Mouse (Mus musculus): ENCODE measurements at regions not wholly inside any gene's neighbourhood (a gene's known extent, or its start where the extent isn't known, plus 50 kb on each side); places are given as distances from the start of the nearest gene placed in this dataset.

GRCm38 (mm10) chr9:47387716-47388300 lies 142.2 kb upstream of the Cadm1 start:
- no peak for DNase-seq (ENCODE audit: low spot score in 2 of 2)

- no peak for DNase-seq (ENCODE audit: low spot score in 2 of 2)
Observed at GRCm38 (mm10) chr9:47389901-47390300, 140.1 kb upstream of the Cadm1 start.

- DNase-seq (ENCODE audit: low spot score in 2 of 2): no peak
Observed at GRCm38 (mm10) chr9:47391669-47392068, 138.3 kb upstream of the Cadm1 start.

DNA sequence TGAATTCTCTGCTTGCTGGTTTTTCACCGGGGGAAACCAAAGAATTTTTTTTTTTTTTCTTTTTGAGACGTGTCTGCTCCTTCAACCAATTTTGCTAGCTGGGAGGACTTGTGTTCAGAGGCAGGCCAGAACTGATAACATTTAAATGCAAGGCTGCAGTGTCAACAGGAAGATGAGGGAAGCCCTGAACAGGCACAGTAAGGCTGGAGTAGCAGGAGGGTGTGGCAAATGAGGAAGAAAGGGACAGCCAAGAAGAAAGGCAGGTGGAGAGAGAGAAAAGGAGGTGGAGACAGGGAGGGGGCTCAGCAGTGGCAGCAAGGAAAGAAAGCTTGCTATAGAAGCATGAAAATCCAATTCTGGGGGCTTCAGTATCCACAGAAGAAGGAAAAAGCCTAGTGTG lies 130.4 kb upstream of the Cadm1 start:
- DNase-seq (ENCODE audit: low spot score in 2 of 2): no peak

GRCm38 (mm10) chr9:47400117-47400823 lies 129.7 kb upstream of the Cadm1 start:
- DNase-seq (ENCODE audit: low spot score in 2 of 2): no peak

DNA sequence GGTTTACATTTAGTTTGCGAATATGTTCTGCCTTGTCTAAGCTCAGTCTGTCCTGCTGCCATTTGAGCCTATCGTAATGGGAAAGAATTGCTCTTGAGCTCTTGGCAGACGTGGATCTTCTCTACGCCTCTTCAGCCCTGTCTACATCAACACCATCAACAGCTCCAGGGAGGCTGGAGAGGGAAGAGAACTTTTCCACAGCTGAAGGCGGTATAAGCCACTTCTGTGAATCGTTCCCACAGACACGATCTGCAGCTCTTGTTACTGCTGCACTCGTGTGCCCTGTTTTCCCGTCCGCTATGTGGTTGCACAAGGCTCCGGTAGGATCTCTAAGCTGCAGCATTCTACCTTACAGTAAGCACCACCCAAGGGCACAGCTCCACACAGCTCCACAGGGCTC lies 128.5 kb upstream of the Cadm1 start:
- no peak for DNase-seq (ENCODE audit: low spot score in 2 of 2)

DNA sequence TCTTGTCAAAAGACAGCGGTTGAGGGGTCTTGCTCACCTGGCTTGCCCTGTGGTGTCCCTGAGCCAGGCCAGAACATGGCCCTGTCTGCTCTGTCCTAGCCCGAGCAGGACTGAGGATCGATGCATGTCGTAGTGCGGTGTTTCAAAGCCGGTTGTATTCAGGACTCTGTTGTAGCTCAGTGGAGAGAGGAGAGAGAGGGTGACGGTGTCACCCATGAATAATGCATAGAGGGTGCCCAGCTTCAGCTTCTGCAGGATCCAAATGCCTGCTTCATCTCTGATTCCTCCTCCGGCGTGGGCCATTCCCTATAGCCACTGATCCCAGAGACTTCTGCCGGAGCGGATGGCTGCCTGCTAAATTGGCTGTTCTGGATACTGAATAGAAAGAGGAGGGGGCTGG lies 126.7 kb upstream of the Cadm1 start:
- DNase-seq (ENCODE audit: low spot score in 2 of 2): no peak

GRCm38 (mm10) chr9:47404821-47405220 lies 125.2 kb upstream of the Cadm1 start:
- DNase-seq (ENCODE audit: low spot score in 2 of 2): no peak

GRCm38 (mm10) chr9:47405547-47405946 lies 124.4 kb upstream of the Cadm1 start:
- DNase-seq (ENCODE audit: low spot score in 2 of 2): no peak

DNA sequence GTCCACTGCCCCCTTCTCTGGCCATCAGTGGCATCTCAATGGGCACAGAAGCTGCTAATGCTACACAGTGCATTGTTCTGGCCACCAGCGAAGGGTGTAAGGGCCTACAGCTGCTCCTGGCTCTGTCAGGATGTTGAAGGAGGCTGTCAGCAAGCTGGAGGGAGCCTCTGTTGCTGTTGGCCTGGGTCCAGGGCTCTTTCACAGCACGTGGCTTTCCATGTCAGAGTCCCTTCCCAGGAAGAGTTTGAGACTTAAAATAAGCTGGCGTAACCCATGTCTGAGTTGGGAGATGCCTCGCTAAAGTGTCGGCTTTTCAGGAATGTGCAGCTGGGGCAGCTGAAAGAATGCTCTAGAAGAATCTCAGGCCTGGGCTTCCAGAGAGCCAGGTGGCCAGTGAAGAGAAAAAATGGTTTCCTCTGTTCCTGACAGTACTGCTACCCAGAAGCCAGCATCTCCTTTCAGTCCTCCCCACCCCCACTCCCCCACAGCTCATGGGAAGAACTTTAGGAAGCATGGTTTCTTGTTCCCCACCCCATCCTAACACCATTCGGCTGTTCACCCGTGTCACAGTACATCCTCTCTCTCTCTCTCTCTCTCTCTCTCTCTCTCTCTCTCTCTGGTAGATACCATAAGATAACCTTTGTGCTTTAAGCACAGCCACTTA lies 122.8 kb upstream of the Cadm1 start:
- DNase-seq (ENCODE audit: low spot score in 2 of 2): no peak

DNA sequence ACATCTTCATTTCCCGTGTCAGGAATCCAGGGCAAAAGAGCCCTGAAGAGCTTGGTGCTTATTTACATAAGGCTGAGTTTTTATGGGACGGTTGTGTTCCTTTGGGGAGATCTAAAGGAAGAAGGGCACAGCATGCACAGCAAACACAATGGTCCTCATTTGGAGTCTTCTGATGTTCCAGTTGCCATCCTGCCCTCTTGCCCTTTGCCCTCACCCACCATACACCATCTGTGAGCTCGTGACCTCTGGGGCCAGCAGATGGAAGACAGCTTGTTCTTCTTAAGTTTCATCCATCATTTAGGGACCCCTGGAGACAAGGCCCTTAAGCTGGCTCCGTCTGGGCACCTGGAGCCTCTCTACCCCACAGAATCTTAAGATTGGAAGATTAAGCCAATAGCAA lies 121.9 kb upstream of the Cadm1 start:
- no peak for DNase-seq (ENCODE audit: low spot score in 2 of 2)

DNA sequence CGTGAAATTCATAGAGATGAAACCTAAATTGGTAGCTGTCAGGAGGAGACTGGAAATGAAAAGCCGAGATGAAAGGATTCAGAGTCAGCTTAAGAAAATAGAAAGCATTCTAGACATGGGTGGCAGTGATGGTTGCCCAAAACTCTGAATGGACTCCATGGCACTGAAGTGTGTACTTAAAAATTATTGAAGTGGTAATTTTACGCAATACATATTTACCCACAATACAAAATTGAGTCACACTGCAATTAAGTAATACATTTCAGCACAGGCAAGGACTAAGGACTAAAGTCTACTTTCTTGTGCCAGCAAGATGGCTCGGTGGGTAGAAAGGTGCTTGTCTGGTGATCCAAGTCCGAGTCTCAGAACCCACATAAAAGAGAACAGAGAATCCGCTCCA lies 120.4 kb upstream of the Cadm1 start:
- DNase-seq (ENCODE audit: low spot score in 2 of 2): no peak

DNA sequence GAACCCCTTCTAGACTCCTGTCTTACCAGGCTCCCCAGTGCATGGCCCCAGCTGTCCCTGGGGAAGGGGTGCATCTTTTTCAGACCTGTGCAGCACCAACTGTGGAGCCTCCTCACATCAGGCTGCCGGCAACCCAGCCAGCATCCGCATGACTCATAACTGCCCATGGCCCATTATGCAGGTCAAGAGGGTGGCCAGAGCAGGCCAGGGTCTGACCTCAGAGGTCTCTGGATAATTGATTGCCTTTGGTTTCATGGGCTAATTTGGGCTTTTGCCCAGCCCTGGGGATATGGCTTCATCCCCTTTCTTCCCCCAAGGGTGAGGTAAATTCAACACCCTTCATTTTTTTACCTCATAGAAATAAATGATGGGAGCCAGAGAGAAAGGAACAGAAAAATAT lies 117.2 kb upstream of the Cadm1 start:
- DNase-seq (ENCODE audit: low spot score in 2 of 2): no peak

DNA sequence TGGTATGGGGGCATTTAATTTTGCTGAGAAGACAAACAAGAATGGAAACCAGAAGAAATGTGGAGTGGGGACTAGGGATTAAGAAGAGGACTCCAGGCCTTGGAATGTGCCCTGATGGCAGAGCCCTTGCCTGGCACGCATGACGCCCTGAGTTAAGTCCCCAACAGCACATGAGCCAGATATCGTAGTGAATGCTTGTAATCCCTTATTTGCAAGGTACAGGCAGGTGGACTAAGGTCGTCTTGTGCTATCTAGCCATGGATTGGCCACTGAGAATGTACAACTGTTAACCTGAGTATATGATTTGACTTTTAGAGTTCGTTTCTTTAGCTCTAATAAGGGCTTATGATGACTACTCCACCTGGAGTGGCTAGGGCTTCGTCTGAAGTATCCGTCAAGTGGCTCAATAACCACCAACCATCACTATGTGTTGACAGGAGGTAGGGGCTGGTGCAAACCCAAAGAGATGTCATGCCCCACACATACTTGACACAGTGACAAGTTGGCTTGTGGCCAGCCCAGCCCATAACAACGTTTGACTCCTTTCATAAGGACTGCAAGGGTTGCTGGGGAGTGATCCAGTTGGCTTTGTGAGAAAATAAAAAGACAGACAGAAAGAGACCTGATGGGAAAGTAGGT lies 115.5 kb upstream of the Cadm1 start:
- no peak for DNase-seq (ENCODE audit: low spot score in 2 of 2)

DNA sequence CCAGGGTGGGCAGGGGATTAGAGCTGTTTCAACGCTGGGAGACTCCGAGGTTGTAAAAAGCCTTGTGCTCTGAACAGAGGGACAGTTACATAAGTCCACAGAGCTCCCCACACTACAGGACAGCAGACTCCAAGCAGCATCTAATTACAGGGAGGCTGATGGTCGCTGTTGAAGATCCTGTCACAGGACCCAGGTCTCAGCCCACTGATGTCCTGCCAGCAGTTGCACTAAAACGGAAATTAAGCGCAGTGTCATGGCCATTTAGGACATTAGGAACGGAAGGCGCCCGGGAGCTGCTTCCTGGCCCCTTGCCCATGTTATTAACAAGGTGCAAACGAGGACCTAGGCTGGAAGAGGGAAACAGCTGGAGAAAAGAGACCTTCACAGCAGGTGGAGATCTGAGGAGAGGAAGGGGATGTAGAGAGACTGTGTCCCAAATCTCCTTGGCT lies 107.8 kb upstream of the Cadm1 start:
- no peak for DNase-seq (ENCODE audit: low spot score in 2 of 2)

GRCm38 (mm10) chr9:47422741-47423461 lies 107.1 kb upstream of the Cadm1 start:
- peak in 1 of 2 experiments; percentile 19 for DNase-seq (ENCODE audit: low spot score in 2 of 2)

- no peak for DNase-seq (ENCODE audit: low spot score in 2 of 2)
Observed at GRCm38 (mm10) chr9:47423462-47423832, 106.5 kb upstream of the Cadm1 start.

DNA sequence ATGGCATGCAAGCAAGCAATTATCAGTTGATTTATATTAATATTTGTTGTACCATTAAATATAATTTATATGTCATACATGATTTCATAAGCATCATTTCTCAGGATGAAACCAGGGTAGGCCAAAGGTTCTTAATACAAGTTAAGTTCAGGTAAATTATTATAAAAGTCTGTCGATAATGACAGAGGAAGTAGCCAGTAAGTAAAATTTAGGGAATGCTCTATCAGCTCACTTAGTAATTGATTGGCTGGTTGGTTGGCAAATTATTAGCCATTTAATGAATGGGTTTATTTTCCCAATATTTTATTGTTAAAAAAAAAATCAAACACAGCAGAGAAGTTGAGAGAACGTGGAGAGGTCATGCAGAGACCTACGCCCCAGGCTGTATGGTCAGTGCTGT lies 105.8 kb upstream of the Cadm1 start:
- DNase-seq (ENCODE audit: low spot score in 2 of 2): no peak

DNA sequence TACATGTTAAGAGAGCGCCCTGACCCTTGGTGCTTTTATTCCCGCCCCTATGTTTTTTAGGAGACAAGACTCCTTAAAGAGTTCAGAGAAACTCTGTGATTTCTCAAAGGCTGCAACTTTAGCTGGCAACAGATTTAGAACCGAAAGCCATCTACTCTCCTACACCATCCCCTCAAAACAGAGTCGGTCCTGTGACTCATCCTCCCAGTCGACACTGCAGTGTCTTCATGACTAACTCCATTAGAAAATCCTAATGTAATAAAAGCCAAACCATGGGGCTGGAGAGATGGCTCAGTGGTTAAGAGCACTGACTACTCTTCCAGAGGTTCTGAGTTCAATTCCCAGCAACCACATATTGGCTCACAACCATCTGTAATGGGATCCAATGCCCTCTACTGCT lies 103.3 kb upstream of the Cadm1 start:
- DNase-seq (ENCODE audit: low spot score in 2 of 2): no peak

- DNase-seq (ENCODE audit: low spot score in 2 of 2): no peak
Observed at GRCm38 (mm10) chr9:47428710-47429341, 101.1 kb upstream of the Cadm1 start.

DNA sequence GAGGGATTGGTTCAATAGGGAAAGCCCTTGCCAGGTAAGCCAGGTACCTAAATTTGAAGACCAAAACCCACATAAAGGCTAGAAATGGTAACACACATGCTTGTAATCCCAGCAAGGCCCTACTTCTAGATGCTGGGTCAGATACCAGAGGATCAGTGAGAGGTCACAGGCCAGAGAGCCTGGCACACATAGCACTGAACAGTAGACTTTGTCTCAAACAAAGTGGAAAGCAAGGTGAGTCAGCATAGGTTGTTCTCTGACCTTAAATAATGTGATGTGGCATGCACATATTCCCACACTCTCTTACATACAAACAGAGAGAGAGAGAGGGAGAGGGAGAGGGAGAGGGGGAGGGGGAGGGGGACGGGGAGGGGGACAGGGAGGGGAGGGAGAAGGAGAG lies 100.3 kb upstream of the Cadm1 start:
- no peak for DNase-seq (ENCODE audit: low spot score in 2 of 2)

GRCm38 (mm10) chr9:47432715-47433114 lies 97.3 kb upstream of the Cadm1 start:
- no peak for DNase-seq (ENCODE audit: low spot score in 2 of 2)
